Mouse (Mus musculus) mesoderm, embryonic 11.5 days (tissue): ENCODE results near the gene Gm21983.

ENCODE experiments used
- DNase-seq: peaks from one replicate; pipeline ENCODE4 v3.0.0-alpha.2; 2012; ENCODE audit warnings: low read depth, low spot score

The Gm21983 gene

DNA sequence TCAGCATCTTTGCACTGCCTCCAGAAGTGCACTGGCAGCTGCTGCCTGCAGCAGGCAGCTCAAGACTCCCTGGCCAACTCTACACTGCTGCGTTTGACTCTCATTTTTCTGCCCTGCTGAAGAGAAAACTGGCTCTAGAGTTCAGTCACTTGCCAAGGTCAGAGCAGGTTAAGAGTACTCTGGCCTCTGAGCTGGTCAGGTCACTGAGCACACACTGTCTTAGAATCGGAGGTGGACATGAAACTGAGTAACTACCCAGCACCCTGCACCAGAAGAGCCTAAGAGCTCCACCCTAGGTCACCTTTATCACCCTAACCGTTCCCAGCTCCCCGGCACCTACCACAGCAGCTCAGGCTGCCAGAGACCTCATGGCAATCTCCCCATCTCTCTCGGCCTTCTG, 5.1 kb upstream of the Gm21983 start:
- DNase-seq = no peak

DNA sequence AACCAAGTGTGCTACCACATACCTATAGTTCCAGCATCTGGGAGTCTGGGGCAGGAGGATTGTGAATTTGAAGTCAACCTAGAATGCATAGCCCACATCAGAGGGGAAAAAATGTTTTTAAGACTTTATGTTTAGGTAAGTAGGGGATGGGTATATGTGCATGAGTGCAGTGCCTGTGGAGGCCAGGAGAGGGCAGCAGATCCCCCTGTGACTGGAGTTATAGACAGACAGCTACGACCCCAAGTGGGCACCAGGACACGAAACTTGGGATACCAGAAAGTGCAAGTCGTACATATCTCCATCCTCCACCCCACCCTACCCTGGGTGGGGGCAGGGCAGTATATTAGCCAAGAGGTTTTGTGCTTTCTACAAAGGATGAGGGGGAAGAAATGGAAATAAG, 4.1 kb upstream of the Gm21983 start:
- peak; percentile 47 for DNase-seq

- no peak for DNase-seq
Measured at GRCm38 (mm10) chr7:27182498-27182897, 1.6 kb upstream of the Gm21983 start.

DNA sequence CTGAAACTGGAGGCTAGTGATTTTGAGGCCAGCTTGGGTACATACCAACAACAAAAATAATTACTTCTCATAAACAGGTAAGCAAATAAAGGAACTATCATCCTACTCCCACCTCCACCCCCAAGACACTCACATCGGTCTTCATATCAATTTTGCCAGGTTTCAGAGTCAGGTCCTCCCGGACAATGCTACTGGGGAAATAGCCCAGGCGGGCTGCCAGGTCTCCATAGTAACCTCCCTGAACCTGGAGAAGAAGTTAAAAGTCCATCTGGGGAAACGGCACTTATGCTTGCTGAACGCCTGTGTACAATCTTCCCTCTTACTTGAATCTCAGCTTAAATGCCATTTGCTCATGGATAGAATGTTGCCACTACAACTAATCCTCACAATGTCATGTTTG, 850 bp downstream of the Gm21983 start:
- no peak for DNase-seq

- no peak for DNase-seq
Measured at GRCm38 (mm10) chr7:27179217-27179918, 1.5 kb downstream of the Gm21983 start.

DNA sequence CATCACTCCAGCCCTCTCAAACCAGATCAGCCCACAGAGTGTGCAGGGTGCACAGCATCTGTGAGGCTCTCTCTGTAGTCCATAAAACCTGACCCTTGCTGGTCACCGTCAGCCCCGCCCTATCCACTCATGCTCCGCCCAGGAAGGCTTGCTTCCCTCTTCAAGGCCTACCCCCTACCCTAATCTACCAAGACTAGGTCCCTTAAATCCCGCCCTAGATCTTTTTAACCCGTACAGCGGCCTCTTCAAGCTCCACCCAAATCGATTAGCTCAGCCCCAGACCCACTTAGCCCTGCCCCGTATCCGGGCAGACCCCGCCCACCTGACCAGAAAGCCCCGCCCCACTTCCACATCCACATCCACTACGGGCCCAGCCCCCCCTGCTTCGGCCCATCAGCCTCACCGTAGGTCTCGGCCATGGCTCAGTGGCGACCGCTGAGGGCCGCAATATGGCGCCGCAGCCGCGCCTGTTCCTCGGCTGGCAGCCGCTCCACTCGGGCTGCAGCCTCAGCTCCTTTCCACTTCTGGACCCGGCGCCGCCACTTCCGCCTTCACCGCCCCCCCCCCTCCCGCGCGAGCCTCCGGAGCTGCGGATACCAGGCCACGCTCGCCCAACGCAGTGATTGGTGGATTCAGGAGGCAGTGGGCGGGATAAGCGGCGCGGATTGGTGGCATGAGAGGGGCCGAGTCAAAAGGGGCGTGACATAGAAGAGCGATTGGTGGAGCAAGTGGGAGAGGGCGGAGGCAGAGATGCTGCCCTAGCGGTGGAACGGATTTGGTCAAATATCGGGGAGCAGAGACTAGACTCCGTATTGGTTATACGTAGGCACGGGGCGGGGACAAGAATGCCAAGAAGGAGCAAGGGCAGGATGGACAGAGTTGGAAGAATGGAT, 2.3 kb downstream of the Gm21983 start, which contains the start of gene Rab4b:
Rab4b (minus strand) TSS at position 573 of the 893 bp plus-strand sequence.
- DNase-seq = peak; percentile 100

- no peak for DNase-seq
Measured at GRCm38 (mm10) chr7:27177942-27178323, 3.0 kb downstream of the Gm21983 start.

- no peak for DNase-seq
Measured at GRCm38 (mm10) chr7:27174896-27175295, 6.0 kb downstream of the Gm21983 start.

DNA sequence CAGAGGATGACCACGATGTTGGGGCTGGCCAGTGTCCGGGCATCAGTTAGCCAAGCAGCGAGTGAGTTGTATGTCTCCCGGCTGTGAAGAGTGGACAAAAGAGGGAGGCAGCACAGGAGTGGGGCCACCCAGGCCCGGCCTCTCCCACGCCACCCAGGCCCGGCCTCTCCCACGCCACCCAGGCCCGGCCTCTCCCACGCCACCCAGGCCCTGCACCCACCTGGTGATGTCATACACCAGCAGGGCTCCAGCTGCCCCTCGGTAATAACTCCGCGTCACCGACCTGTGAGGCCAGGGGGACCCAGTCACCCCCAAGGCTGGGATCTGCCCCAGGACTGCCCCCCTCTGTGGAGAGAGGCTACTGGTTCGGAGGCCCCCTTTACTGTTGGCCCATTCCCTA, 6.4 kb downstream of the Gm21983 start:
- no peak for DNase-seq

DNA sequence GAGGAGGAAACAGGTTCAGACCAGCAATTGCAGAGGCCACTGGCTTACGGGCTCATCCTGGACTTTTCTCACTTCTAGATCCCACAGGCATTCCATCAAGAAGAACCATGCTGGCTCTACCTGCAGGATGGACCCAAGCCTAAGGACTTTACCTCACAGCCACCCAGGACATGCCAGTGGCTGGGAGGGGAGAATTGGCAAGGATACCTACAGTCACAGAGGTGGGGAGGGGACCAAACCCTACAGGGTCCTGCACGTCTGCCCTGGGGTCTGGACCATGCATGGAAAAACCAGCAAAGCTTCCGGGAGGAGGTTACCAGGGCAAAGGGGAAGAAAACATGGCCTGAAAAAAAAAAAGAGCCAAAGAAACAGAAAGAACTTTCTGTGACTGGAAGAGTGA, 9.9 kb downstream of the Gm21983 start:
- DNase-seq = no peak

DNA sequence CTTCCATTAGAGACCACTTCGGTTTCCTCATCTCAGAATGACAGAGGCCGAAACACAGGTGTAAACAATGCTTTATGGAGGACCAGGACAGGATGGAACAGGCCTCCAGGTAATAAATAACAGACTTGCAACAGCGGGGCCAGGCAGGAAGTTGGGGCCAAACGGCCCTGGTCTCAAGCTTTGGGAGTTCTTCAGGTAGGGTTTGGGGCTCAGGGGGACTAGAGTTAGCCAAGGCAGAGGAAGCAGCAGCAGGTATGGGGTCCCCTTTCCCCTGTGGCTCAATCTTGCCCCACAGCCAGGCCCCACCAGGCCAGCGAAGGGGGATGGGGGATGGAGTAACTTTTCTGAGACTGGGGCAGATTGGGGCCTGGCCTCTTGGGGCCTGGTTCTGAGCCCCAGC, 12.5 kb downstream of the Gm21983 start:
- DNase-seq = no peak

DNA sequence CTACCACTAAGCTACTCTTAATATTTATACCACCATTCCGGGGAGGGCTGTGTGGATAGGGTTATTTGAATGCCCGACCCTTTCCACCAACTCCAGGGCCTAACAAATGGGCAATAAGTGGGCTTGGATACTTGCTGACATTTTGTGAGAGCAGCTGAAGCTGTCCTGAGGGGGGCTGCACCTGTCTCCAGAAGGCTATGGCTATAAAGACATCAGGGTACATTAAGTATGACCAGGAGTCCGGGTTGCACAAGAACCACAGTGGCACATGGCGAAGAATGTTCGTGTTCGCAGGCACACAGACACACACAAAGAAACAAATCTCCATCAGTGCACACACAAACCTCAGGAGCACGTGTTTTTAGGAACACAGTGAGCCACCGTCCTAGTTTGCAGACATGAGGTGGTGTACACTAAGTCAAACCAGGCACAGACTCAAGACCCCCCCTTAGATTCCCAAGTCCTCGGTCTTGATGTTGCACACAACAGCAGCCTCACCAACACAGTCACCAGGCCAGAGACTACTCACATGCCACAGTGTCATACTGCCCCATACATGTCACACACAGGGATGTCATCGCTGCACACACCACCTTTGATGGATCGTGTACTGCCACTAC, 13.3 kb downstream of the Gm21983 start:
- DNase-seq = no peak

- peak; percentile 95 for DNase-seq
Measured at GRCm38 (mm10) chr7:27166614-27167474, 14.0 kb downstream of the Gm21983 start, which contains the start of gene Egln2. Gene Egln2, minus strand, starts transcription at chr7:27166802.

GRCm38 (mm10) chr7:27166229-27166613, 14.7 kb downstream of the Gm21983 start:
- DNase-seq = peak; percentile 89

GRCm38 (mm10) chr7:27165696-27166095, 15.2 kb downstream of the Gm21983 start:
- DNase-seq = no peak

DNA sequence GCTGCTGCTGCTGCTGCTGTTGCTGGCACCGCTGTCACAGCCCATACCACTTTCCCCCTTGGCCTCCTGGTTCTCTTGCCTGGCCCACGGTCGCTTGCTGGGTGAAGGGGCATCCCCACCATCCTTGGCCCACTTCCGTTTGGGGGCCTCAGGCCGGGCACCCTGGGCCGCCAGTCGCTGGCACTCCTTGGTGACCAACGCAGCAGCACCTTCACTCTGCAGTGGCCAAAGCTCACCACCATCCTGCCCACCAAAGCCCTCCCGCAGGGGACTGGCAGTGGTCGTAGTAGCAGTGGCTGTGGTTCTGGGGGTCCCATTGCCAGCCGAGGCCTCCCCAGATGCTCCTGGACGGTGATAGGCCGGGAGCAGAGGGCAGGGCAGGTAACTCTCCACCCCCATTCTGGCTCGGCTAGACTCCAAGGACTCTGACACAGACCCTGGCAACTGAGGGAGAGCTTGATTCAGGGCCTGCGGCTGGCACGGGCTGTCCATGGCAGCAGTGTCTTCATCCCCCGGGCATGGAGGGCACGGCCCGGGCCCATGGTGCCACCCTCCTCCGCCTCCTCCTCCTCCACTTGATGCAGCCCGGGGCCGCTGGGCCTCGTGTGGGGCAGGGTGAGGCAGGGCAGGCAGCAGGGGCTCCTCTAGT, 15.8 kb downstream of the Gm21983 start:
- no peak for DNase-seq

- DNase-seq = no peak
Measured at GRCm38 (mm10) chr7:27164112-27164947, 16.6 kb downstream of the Gm21983 start.

- no peak for DNase-seq
Measured at GRCm38 (mm10) chr7:27163450-27163805, 17.5 kb downstream of the Gm21983 start.

- DNase-seq = no peak
Measured at GRCm38 (mm10) chr7:27162780-27163449, 18.0 kb downstream of the Gm21983 start.
